Mouse (Mus musculus): ENCODE results near the gene Foxn4.

DNA sequence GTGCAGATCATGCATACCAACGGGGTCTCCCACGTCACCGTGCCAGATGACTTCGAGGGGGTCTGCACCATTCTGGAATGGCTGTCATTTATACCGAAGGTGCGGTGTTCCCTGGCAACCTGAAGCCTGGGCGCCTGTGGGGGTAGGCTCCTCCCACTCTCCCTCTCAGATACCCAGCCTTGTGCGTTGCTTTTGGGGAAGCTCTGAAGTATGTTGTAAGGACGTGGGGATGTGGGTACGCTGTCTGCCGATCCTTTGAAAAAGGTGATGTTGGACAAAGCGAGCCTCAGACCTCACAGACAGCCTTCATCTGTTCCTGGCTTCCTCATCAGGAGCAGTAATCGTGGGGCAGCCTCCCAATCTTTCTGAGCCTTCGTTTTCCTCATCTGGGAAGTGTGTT is 33.9 kb downstream of the Foxn4 start:
- TF ChIP-seq CTCF (IDR thresholded peaks at IDR 0.05; ENCODE audit: extremely low read depth, insufficient read depth, insufficient read length, insufficient replicate concordance): no peak
- TF ChIP-seq POLR2A (IDR thresholded peaks at IDR 0.05; ENCODE audit: low read depth, low read length): no peak
